Mouse (Mus musculus) stomach, embryonic 16.5 days (tissue): ENCODE results near the gene Ntn4. TPM values are rescaled to one million over a fixed set of nuclear protein-coding genes. Genes with fewer than 3 reads are reported as not detected.

ENCODE experiments used
- ATAC-seq: fragments of 200-750 bp; cut with Nextera tagmentation; 2 replicates; pipeline ENCODE4 v1.8.0; 2017; ENCODE audit warnings: moderate number of reproducible peaks, moderate TSS enrichment; ENCODE audit not compliant: insufficient read depth, low FRiP score
- H3K27ac ChIP-seq: fragments of 300-500 bp; sonication (generic); 2 replicates; pipeline ENCODE4 v1.5.1; 2014; ENCODE audit warnings: low read length
- H3K27me3 ChIP-seq: fragments of 300-500 bp; sonication (generic); 2 replicates; pipeline ENCODE4 v1.6.1; 2014; ENCODE audit warnings: low read length, control low read depth, mixed read lengths; ENCODE audit not compliant: control insufficient read depth, insufficient read depth
- H3K36me3 ChIP-seq: fragments of 300-500 bp; sonication (generic); 2 replicates; pipeline ENCODE4 v1.6.1; 2014; ENCODE audit warnings: low read length; ENCODE audit not compliant: control insufficient read depth, insufficient read depth
- H3K4me1 ChIP-seq: fragments of 300-500 bp; sonication (generic); 2 replicates; pipeline ENCODE4 v1.6.1; 2014; ENCODE audit warnings: low read length, control low read depth, mixed read lengths; ENCODE audit not compliant: control insufficient read depth, insufficient read depth
- H3K4me2 ChIP-seq: fragments of 300-500 bp; sonication (generic); 2 replicates; pipeline ENCODE4 v1.6.1; 2014; ENCODE audit warnings: low read depth, low read length, mixed read lengths
- H3K4me3 ChIP-seq: fragments of 300-500 bp; sonication (generic); replicated peaks from 2 replicates; pipeline ENCODE4 v1.5.1; 2014; ENCODE audit warnings: mild to moderate bottlenecking, low read length
- H3K9ac ChIP-seq: fragments of 300-500 bp; sonication (generic); 2 replicates; pipeline ENCODE4 v1.6.1; 2014; ENCODE audit warnings: low read length
- H3K9me3 ChIP-seq: fragments of 300-500 bp; sonication (generic); replicated peaks from 2 replicates; pipeline ENCODE4 v1.6.1; 2016; ENCODE audit warnings: low read length, control low read depth; ENCODE audit not compliant: control insufficient read depth
- WGBS: fragments of 180-500 bp; shearing (Covaris S2); extraction: QIAGEN DNeasy Blood & Tissue Kit; methylation state at CpG from one replicate; pipeline ENCODE4 v1.1.7; 2014; 5-methylcytosine and 5-hydroxymethylcytosine counted together
- polyA plus RNA-seq: library from polyadenylated mRNA; unstranded; fragments of >200 nt; fragmentation: Nextera tagmentation; extraction: Ambion mirVana; gene quantifications from 2 replicates; pipeline ENCODE4 v1.2.1, GENCODE M21; 2015

The Ntn4 gene
- polyA plus RNA-seq, 1 experiment from 2014 or later = 0.74 TPM

- Histone ChIP-seq H3K27me3 (no peaks in the 10 kb centered on the region), H3K4me3 (no peak overlapping the region), H3K4me2 (no peak overlapping the region), H3K4me1 (no peaks in the 10 kb centered on the region), H3K9ac (no peak overlapping the region), H3K9me3 (peaks cover 6% of the 10 kb centered on the region), H3K27ac (no peak overlapping the region), H3K36me3 (no peaks in the 10 kb centered on the region)
- WGBS = 91% methylated on average over 7 of the region's 7 CpGs
- no peak for ATAC-seq
These were observed 31.2 kb upstream of the Ntn4 start for GRCm38 (mm10) chr10:93609236-93609635.

GRCm38 (mm10) chr10:93610896-93611295, 29.6 kb upstream of the Ntn4 start:
- no peaks in the 10 kb centered on the region for H3K4me1 ChIP-seq
- H3K36me3 ChIP-seq = no peaks in the 10 kb centered on the region
- H3K9ac ChIP-seq = no peak overlapping the region
- no peak overlapping the region for H3K4me3 ChIP-seq
- no peak for ATAC-seq
- 91% methylated on average over 1 of the region's 1 CpGs for WGBS
- no peak overlapping the region for H3K27ac ChIP-seq
- peaks cover 6% of the 10 kb centered on the region for H3K9me3 ChIP-seq
- H3K27me3 ChIP-seq = no peaks in the 10 kb centered on the region
- H3K4me2 ChIP-seq = no peak overlapping the region

- H3K27ac ChIP-seq = no peak overlapping the region
- H3K4me3 ChIP-seq = no peak overlapping the region
- WGBS = 45% methylated on average over 18 of the region's 18 CpGs
- H3K27me3 ChIP-seq = no peaks in the 10 kb centered on the region
- no peak overlapping the region for H3K9ac ChIP-seq
- no peak for ATAC-seq
- H3K36me3 ChIP-seq = no peaks in the 10 kb centered on the region
- H3K4me1 ChIP-seq = no peaks in the 10 kb centered on the region
- no peak overlapping the region for H3K4me2 ChIP-seq
- H3K9me3 ChIP-seq = peaks cover 6% of the 10 kb centered on the region
These were observed 29.0 kb upstream of the Ntn4 start for GRCm38 (mm10) chr10:93611419-93612007.

- no peak overlapping the region for H3K27ac ChIP-seq
- H3K4me2 ChIP-seq = no peak overlapping the region
- H3K27me3 ChIP-seq = no peaks in the 10 kb centered on the region
- WGBS = 65% methylated on average over 8 of the region's 8 CpGs
- H3K9ac ChIP-seq = no peak overlapping the region
- no peaks in the 10 kb centered on the region for H3K9me3 ChIP-seq
- H3K36me3 ChIP-seq = no peaks in the 10 kb centered on the region
- no peak for ATAC-seq
- H3K4me3 ChIP-seq = no peak overlapping the region
- H3K4me1 ChIP-seq = no peaks in the 10 kb centered on the region
These were observed 25.6 kb upstream of the Ntn4 start for GRCm38 (mm10) chr10:93614850-93615249.

GRCm38 (mm10) chr10:93620438-93621179, 19.9 kb upstream of the Ntn4 start:
- Histone ChIP-seq H3K27me3 (no peaks in the 10 kb centered on the region), H3K9ac (no peak overlapping the region), H3K36me3 (no peaks in the 10 kb centered on the region), H3K9me3 (no peaks in the 10 kb centered on the region), H3K4me2 (no peak overlapping the region), H3K27ac (no peak overlapping the region), H3K4me3 (no peak overlapping the region), H3K4me1 (no peaks in the 10 kb centered on the region)
- no peak for ATAC-seq
- WGBS = 46% methylated on average over 7 of the region's 7 CpGs

GRCm38 (mm10) chr10:93623725-93624124, 16.8 kb upstream of the Ntn4 start:
- Histone ChIP-seq H3K27me3 (no peaks in the 10 kb centered on the region), H3K36me3 (no peaks in the 10 kb centered on the region), H3K9ac (no peak overlapping the region), H3K4me3 (peak overlapping the region; percentile 25; the same call in 1 of the 2 replicates), H3K27ac (no peak overlapping the region), H3K4me1 (no peaks in the 10 kb centered on the region), H3K9me3 (no peaks in the 10 kb centered on the region), H3K4me2 (peak overlapping the region; percentile 43)
- no peak; the same call in 1 of the 2 replicates for ATAC-seq
- WGBS = 19% methylated on average over 9 of the region's 9 CpGs

GRCm38 (mm10) chr10:93624151-93624550, 16.3 kb upstream of the Ntn4 start:
- no peaks in the 10 kb centered on the region for H3K36me3 ChIP-seq
- 43% methylated on average over 10 of the region's 10 CpGs for WGBS
- no peak overlapping the region for H3K9ac ChIP-seq
- no peak overlapping the region for H3K27ac ChIP-seq
- no peaks in the 10 kb centered on the region for H3K4me1 ChIP-seq
- peak overlapping the region; percentile 43 for H3K4me2 ChIP-seq
- no peaks in the 10 kb centered on the region for H3K9me3 ChIP-seq
- no peak for ATAC-seq
- H3K4me3 ChIP-seq = peak overlapping the region; percentile 25; the same call in 1 of the 2 replicates
- no peaks in the 10 kb centered on the region for H3K27me3 ChIP-seq

GRCm38 (mm10) chr10:93630310-93630709, 10.2 kb upstream of the Ntn4 start:
- Histone ChIP-seq H3K9me3 (no peaks in the 10 kb centered on the region), H3K4me2 (no peak overlapping the region), H3K27me3 (0 out of 2 replicates have a peak, but pooled peaks cover 3% of the 10 kb centered on the region), H3K4me1 (no peaks in the 10 kb centered on the region), H3K9ac (no peak overlapping the region), H3K27ac (no peak overlapping the region), H3K36me3 (no peaks in the 10 kb centered on the region), H3K4me3 (no peak overlapping the region)
- no peak for ATAC-seq
- WGBS = 92% methylated on average over 5 of the region's 5 CpGs

GRCm38 (mm10) chr10:93632086-93632485, 8.4 kb upstream of the Ntn4 start:
- Histone ChIP-seq H3K4me2 (no peak overlapping the region), H3K4me3 (no peak overlapping the region), H3K27ac (no peak overlapping the region), H3K4me1 (no peaks in the 10 kb centered on the region), H3K27me3 (0 out of 2 replicates have a peak, but pooled peaks cover 5% of the 10 kb centered on the region), H3K36me3 (no peaks in the 10 kb centered on the region), H3K9me3 (no peaks in the 10 kb centered on the region), H3K9ac (no peak overlapping the region)
- 67% methylated on average over 4 of the region's 4 CpGs for WGBS
- ATAC-seq = no peak
